Mouse (Mus musculus): Measurements from ENCODE around the gene Mylk.

GRCm38 (mm10) chr16:34962322-34962721, 217.3 kb downstream of the Mylk start:
- TF ChIP-seq GATA1 (IDR thresholded peaks at IDR 0.05; ENCODE audit: borderline replicate concordance, low read length) (no peak), FLI1 (IDR thresholded peaks at IDR 0.05; ENCODE audit: low read length) (no peak)

Measured in megakaryocyte, embryonic 14.5 days (primary cell).